In genomic region chr10:69398763-69399590, GRCm38 (mm10) we compare ENCODE assay signal across 8 mouse cellular contexts. TPM values are rescaled to one million over a fixed set of nuclear protein-coding genes. Genes with fewer than 3 reads are reported as not detected.
DNase-seq lines count a peak whose midpoint lies in the region; ATAC-seq lines count a peak whose summit lies in the region.

Ank3 (plus strand) TSS chr10:69398773.

- H3K9me3 ChIP-seq in liver, embryonic 12.5 days (replicated peaks) = no peaks in the 10 kb centered on the region
- H3K9me3 ChIP-seq in neural tube, embryonic 12.5 days = no peaks in the 10 kb centered on the region

- H3K27ac ChIP-seq in liver, embryonic 12.5 days = no peak within 1 kb of the TSS
- no peak within 1 kb of the TSS for H3K27ac ChIP-seq in neural tube, embryonic 12.5 days

- no peaks in the 10 kb centered on the region for H3K36me3 ChIP-seq in liver, embryonic 12.5 days
- no peaks in the 10 kb centered on the region for H3K36me3 ChIP-seq in neural tube, embryonic 12.5 days

- DNase-seq in frontal cortex, postnatal 14 days (ENCODE audit: low spot score in 2 of 2) = no peak
- peak; percentile 6 to 11 for DNase-seq in cerebellum, postnatal 36 days
- no peak for DNase-seq in gonadal fat pad, adult 2 months (ENCODE audit: low read depth)
- peak; percentile 73 for DNase-seq in kidney, adult 18-20 months

- ATAC-seq in frontal cortex, adult (ENCODE audit: low TSS enrichment) = peak; percentile 55; the same call in 1 of the 2 replicates
- no peak for ATAC-seq in liver, embryonic 12.5 days
- ATAC-seq in neural tube, embryonic 12.5 days (ENCODE audit: low FRiP score, low read depth) = peak; percentile 61
- ATAC-seq in erythroid progenitor cell, adult 5-6 weeks (replicated peaks; ENCODE audit: low FRiP score, poor library complexity, severe bottlenecking) = no peak

- H3K9ac ChIP-seq in liver, embryonic 12.5 days = no peak within 1 kb of the TSS
- peak within 1 kb of the TSS; percentile 52 for H3K9ac ChIP-seq in neural tube, embryonic 12.5 days

- peak within 1 kb of the TSS; percentile 76 for H3K4me2 ChIP-seq in liver, embryonic 12.5 days
- H3K4me2 ChIP-seq in neural tube, embryonic 12.5 days (replicated peaks) = peak within 1 kb of the TSS; percentile 100

- H3K4me3 ChIP-seq in liver, embryonic 12.5 days = peak within 1 kb of the TSS; percentile 55
- peak within 1 kb of the TSS; percentile 56 for H3K4me3 ChIP-seq in neural tube, embryonic 12.5 days

- peaks cover 2% of the 10 kb centered on the region; the same call in 1 of the 2 replicates for H3K4me1 ChIP-seq in liver, embryonic 12.5 days
- peaks cover 20% of the 10 kb centered on the region for H3K4me1 ChIP-seq in neural tube, embryonic 12.5 days

- peaks cover 61% of the 10 kb centered on the region for H3K27me3 ChIP-seq in liver, embryonic 12.5 days (replicated peaks)
- H3K27me3 ChIP-seq in neural tube, embryonic 12.5 days (replicated peaks) = peaks cover 52% of the 10 kb centered on the region

- WGBS in liver, embryonic 12.5 days (ENCODE audit: insufficient replicate concordance) = under 1% methylated on average over 71 of the region's 77 CpGs
- WGBS in neural tube, embryonic 12.5 days = under 1% methylated on average over 64 of the region's 77 CpGs

RNA-seq across cellular contexts. Expression of gene Ank3, which starts in this region (rescaled TPM):
- polyA plus RNA-seq in gonadal fat pad, adult 2 months (2012; rRNA removed) = 13.9 and 22.6 TPM in 2 replicates
- 9.2 and 10.0 TPM in 2 replicates for polyA plus RNA-seq in liver, embryonic 12.5 days (2016; fragmentation: Nextera tagmentation; extraction: Ambion mirVana)
- polyA plus RNA-seq in neural tube, embryonic 12.5 days (2016; fragmentation: Nextera tagmentation; extraction: Ambion mirVana) = 95.5 and 102 TPM in 2 replicates
- total RNA-seq in erythroid progenitor cell, adult 5-6 weeks (2015; ENCODE audit: low replicate concordance) = 2.9 TPM in 1 of 2 replicates, not detected in the other
- total RNA-seq in erythroid progenitor cell, adult 5-6 weeks (2017; ENCODE audit: low replicate concordance) = not detected in 2 replicates

Comparison
In these comparisons a context has a peak if more than half of its experiments do, and no peak if none do; other contexts are left out.
1. ATAC-seq: peak in frontal cortex, adult (single experiment) and neural tube, embryonic 12.5 days (single experiment); none in liver, embryonic 12.5 days (single experiment) and erythroid progenitor cell, adult 5-6 weeks (single experiment).
2. DNase-seq: peak in cerebellum, postnatal 36 days (2 of 2) and kidney, adult 18-20 months (single experiment); none in frontal cortex, postnatal 14 days (0 of 2) and gonadal fat pad, adult 2 months (single experiment).